Mouse (Mus musculus): ENCODE results near the gene Piezo1. TPM values are rescaled to one million over a fixed set of nuclear protein-coding genes. Genes with fewer than 3 reads are reported as not detected.

The Piezo1 gene
- 156 TPM for polyA plus RNA-seq (2012; fragmentation: generic; extraction: Trizol)

GRCm38 (mm10) chr8:122551265-122552051 is at the start of gene Piezo1:
TSS of gene Piezo1 (minus strand) at chr8:122551329.
- H3K27me3 ChIP-seq (ENCODE audit: control insufficient read depth, insufficient read depth, insufficient read length), result no peaks in the 10 kb centered on the region
- peak within 1 kb of the TSS; percentile 97 for H3K4me2 ChIP-seq (ENCODE audit: low read depth)
- TF ChIP-seq TCF12 (IDR thresholded peaks at IDR 0.05; ENCODE audit: insufficient read depth, poor library complexity, severe bottlenecking), result peak; percentile 16
- no peak for TF ChIP-seq CEBPB (IDR thresholded peaks at IDR 0.05; ENCODE audit: insufficient read depth, poor library complexity, severe bottlenecking)
- TF ChIP-seq SRF (IDR thresholded peaks at IDR 0.05; ENCODE audit: control insufficient read depth, insufficient read length, low read depth), result no peak
- no peak for TF ChIP-seq USF1 (IDR thresholded peaks at IDR 0.05; ENCODE audit: low read depth)
- TF ChIP-seq MAX (IDR thresholded peaks at IDR 0.05; ENCODE audit: low read depth), result no peak
- peak; percentile 94 for TF ChIP-seq POLR2AphosphoS2 (IDR thresholded peaks at IDR 0.05; ENCODE audit: insufficient read length, low read depth)
- no peak for TF ChIP-seq E2F4 (IDR thresholded peaks at IDR 0.05; ENCODE audit: insufficient read depth)
- TF ChIP-seq REST (IDR thresholded peaks at IDR 0.05; ENCODE audit: insufficient read depth, insufficient read length), result no peak
- peak in 2 of 3 experiments; percentile 84 to 92 for TF ChIP-seq MYOD1 (IDR thresholded peaks at IDR 0.05; ENCODE audit: control insufficient read depth in 1 of 3, insufficient read length in 2 of 3, low read depth in 2 of 3)
- peak; percentile 95 for TF ChIP-seq POLR2A (IDR thresholded peaks at IDR 0.05; ENCODE audit: insufficient read length, low read depth)
- TF ChIP-seq MYOG (IDR thresholded peaks at IDR 0.05; ENCODE audit: control insufficient read depth in 1 of 3, insufficient read depth in 1 of 3, insufficient read length in 2 of 3, low read depth in 2 of 3), result peak; percentile 31 to 94 (median 78)
- peak; percentile 50 for TF ChIP-seq TCF3 (IDR thresholded peaks at IDR 0.05; ENCODE audit: insufficient read length, low read depth)
- H3ac ChIP-seq (ENCODE audit: control insufficient read depth, insufficient read length), result peak within 1 kb of the TSS; percentile 77
- peaks cover 40% of the 10 kb centered on the region for H3K79me2 ChIP-seq (ENCODE audit: control insufficient read depth, insufficient read depth)
- peaks cover 3% of the 10 kb centered on the region for H3K36me3 ChIP-seq (ENCODE audit: control insufficient read depth, insufficient read depth)
- H3K4me3 ChIP-seq, result peak within 1 kb of the TSS; percentile 86

- no peaks in the 10 kb centered on the region for H3K36me3 ChIP-seq (ENCODE audit: control insufficient read depth, insufficient read depth)
- H3K79me2 ChIP-seq (ENCODE audit: control insufficient read depth, insufficient read depth), result no peaks in the 10 kb centered on the region
- TF ChIP-seq CEBPB (IDR thresholded peaks at IDR 0.05; ENCODE audit: insufficient read depth, poor library complexity, severe bottlenecking) (no peak), MYOD1 (IDR thresholded peaks at IDR 0.05; ENCODE audit: control insufficient read depth in 1 of 3, insufficient read length in 2 of 3, low read depth in 2 of 3) (no peak), MAX (IDR thresholded peaks at IDR 0.05; ENCODE audit: low read depth) (no peak), SRF (IDR thresholded peaks at IDR 0.05; ENCODE audit: control insufficient read depth, insufficient read length, low read depth) (no peak), MYOG (IDR thresholded peaks at IDR 0.05; ENCODE audit: control insufficient read depth in 1 of 3, insufficient read depth in 1 of 3, insufficient read length in 2 of 3, low read depth in 2 of 3) (no peak), POLR2A (IDR thresholded peaks at IDR 0.05; ENCODE audit: insufficient read length, low read depth) (no peak), POLR2AphosphoS2 (IDR thresholded peaks at IDR 0.05; ENCODE audit: insufficient read length, low read depth) (no peak), TCF3 (IDR thresholded peaks at IDR 0.05; ENCODE audit: insufficient read length, low read depth) (no peak), REST (IDR thresholded peaks at IDR 0.05; ENCODE audit: insufficient read depth, insufficient read length) (no peak), E2F4 (IDR thresholded peaks at IDR 0.05; ENCODE audit: insufficient read depth) (no peak), TCF12 (IDR thresholded peaks at IDR 0.05; ENCODE audit: insufficient read depth, poor library complexity, severe bottlenecking) (no peak), USF1 (IDR thresholded peaks at IDR 0.05; ENCODE audit: low read depth) (no peak)
- no peak overlapping the region for H3K4me3 ChIP-seq
- no peaks in the 10 kb centered on the region for H3K27me3 ChIP-seq (ENCODE audit: control insufficient read depth, insufficient read depth, insufficient read length)
- no peak overlapping the region for H3ac ChIP-seq (ENCODE audit: control insufficient read depth, insufficient read length)
- H3K4me2 ChIP-seq (ENCODE audit: low read depth), result no peak overlapping the region
These were observed 49.5 kb upstream of the Piezo1 start for GRCm38 (mm10) chr8:122600666-122601065.

GRCm38 (mm10) chr8:122596031-122596430 is 44.9 kb upstream of the Piezo1 start:
- Histone ChIP-seq H3K79me2 (ENCODE audit: control insufficient read depth, insufficient read depth) (no peaks in the 10 kb centered on the region), H3ac (ENCODE audit: control insufficient read depth, insufficient read length) (no peak overlapping the region), H3K36me3 (ENCODE audit: control insufficient read depth, insufficient read depth) (no peaks in the 10 kb centered on the region), H3K4me2 (ENCODE audit: low read depth) (no peak overlapping the region), H3K27me3 (ENCODE audit: control insufficient read depth, insufficient read depth, insufficient read length) (no peaks in the 10 kb centered on the region), H3K4me3 (no peak overlapping the region)
- TF ChIP-seq USF1 (IDR thresholded peaks at IDR 0.05; ENCODE audit: low read depth) (no peak), CEBPB (IDR thresholded peaks at IDR 0.05; ENCODE audit: insufficient read depth, poor library complexity, severe bottlenecking) (no peak), POLR2AphosphoS2 (IDR thresholded peaks at IDR 0.05; ENCODE audit: insufficient read length, low read depth) (no peak)

GRCm38 (mm10) chr8:122593783-122594507 is 42.8 kb upstream of the Piezo1 start:
- Histone ChIP-seq H3K27me3 (ENCODE audit: control insufficient read depth, insufficient read depth, insufficient read length) (no peaks in the 10 kb centered on the region), H3K36me3 (ENCODE audit: control insufficient read depth, insufficient read depth) (no peaks in the 10 kb centered on the region), H3K4me3 (no peak overlapping the region), H3K4me2 (ENCODE audit: low read depth) (no peak overlapping the region), H3K79me2 (ENCODE audit: control insufficient read depth, insufficient read depth) (no peaks in the 10 kb centered on the region), H3ac (ENCODE audit: control insufficient read depth, insufficient read length) (no peak overlapping the region)
- no peak for TF ChIP-seq TCF12 (IDR thresholded peaks at IDR 0.05; ENCODE audit: insufficient read depth, poor library complexity, severe bottlenecking)
- no peak for TF ChIP-seq REST (IDR thresholded peaks at IDR 0.05; ENCODE audit: insufficient read depth, insufficient read length)
- no peak for TF ChIP-seq USF1 (IDR thresholded peaks at IDR 0.05; ENCODE audit: low read depth)
- no peak for TF ChIP-seq MYOG (IDR thresholded peaks at IDR 0.05; ENCODE audit: control insufficient read depth in 1 of 3, insufficient read depth in 1 of 3, insufficient read length in 2 of 3, low read depth in 2 of 3)
- no peak for TF ChIP-seq MYOD1 (IDR thresholded peaks at IDR 0.05; ENCODE audit: control insufficient read depth in 1 of 3, insufficient read length in 2 of 3, low read depth in 2 of 3)
- no peak for TF ChIP-seq E2F4 (IDR thresholded peaks at IDR 0.05; ENCODE audit: insufficient read depth)
- no peak for TF ChIP-seq TCF3 (IDR thresholded peaks at IDR 0.05; ENCODE audit: insufficient read length, low read depth)
- TF ChIP-seq POLR2A (IDR thresholded peaks at IDR 0.05; ENCODE audit: insufficient read length, low read depth), result no peak
- no peak for TF ChIP-seq CEBPB (IDR thresholded peaks at IDR 0.05; ENCODE audit: insufficient read depth, poor library complexity, severe bottlenecking)
- TF ChIP-seq POLR2AphosphoS2 (IDR thresholded peaks at IDR 0.05; ENCODE audit: insufficient read length, low read depth), result no peak
- TF ChIP-seq SRF (IDR thresholded peaks at IDR 0.05; ENCODE audit: control insufficient read depth, insufficient read length, low read depth), result no peak
- no peak for TF ChIP-seq MAX (IDR thresholded peaks at IDR 0.05; ENCODE audit: low read depth)

Data from myocyte (in vitro differentiated cells).